Mouse (Mus musculus) thymus, adult 2 months (tissue): ENCODE measurements around the gene Sdccag8. TPM values are rescaled to one million over a fixed set of nuclear protein-coding genes. Genes with fewer than 3 reads are reported as not detected.

Experiments
- DNase-seq: peaks from one replicate; pipeline ENCODE4 v3.0.0; 2021
- H3K27ac ChIP-seq: fragments of 200-500 bp; 2 replicates; pipeline ENCODE4 v1.5.1; 2012; ENCODE audit warnings: low read length, control low read depth; ENCODE audit not compliant: control insufficient read depth, insufficient read depth
- H3K27me3 ChIP-seq: fragments of 200-500 bp; 2 replicates; pipeline ENCODE4 v1.6.1; 2012; ENCODE audit warnings: mild to moderate bottlenecking, low read length, moderate library complexity, mixed read lengths; ENCODE audit not compliant: control insufficient read depth, insufficient read depth
- H3K36me3 ChIP-seq: fragments of 200-500 bp; 2 replicates; pipeline ENCODE4 v1.6.1; 2012; ENCODE audit warnings: mild to moderate bottlenecking, low read length, moderate library complexity; ENCODE audit not compliant: control insufficient read depth, insufficient read depth
- H3K4me1 ChIP-seq: fragments of 200-500 bp; replicated peaks from 2 replicates; pipeline ENCODE4 v1.6.1; 2012; ENCODE audit warnings: low read length; ENCODE audit not compliant: control insufficient read depth, insufficient read depth
- H3K4me3 ChIP-seq: fragments of 200-500 bp; 2 replicates; pipeline ENCODE4 v1.5.1; 2012; ENCODE audit warnings: mild to moderate bottlenecking, low read length, control low read depth, moderate library complexity; ENCODE audit not compliant: control insufficient read depth, insufficient read depth
- CTCF ChIP-seq: fragments of 200-500 bp; IDR thresholded peaks from 2 replicates; pipeline ENCODE4 v1.5.1; 2012; ENCODE audit warnings: mild to moderate bottlenecking, control low read depth, low read length, moderate library complexity, borderline replicate concordance; ENCODE audit not compliant: control insufficient read depth, poor library complexity, insufficient read depth; ENCODE audit errors: extremely low read depth
- POLR2A ChIP-seq: fragments of 200-500 bp; IDR thresholded peaks from 2 replicates; pipeline ENCODE4 v1.6.1; 2012; ENCODE audit warnings: mild to moderate bottlenecking, low read length, control low read depth, moderate library complexity; ENCODE audit not compliant: control insufficient read depth, poor library complexity, insufficient read depth; ENCODE audit errors: extremely low read depth
- WGBS: fragments of 180-500 bp; shearing (Covaris S2); methylation state at CpG from one replicate; pipeline ENCODE4 v1.1.7; 2018; 5-methylcytosine and 5-hydroxymethylcytosine counted together
- polyA plus RNA-seq: library from polyadenylated mRNA; depleted of rRNA; stranded (reverse); fragments of >200 nt; gene quantifications from 2 replicates; pipeline ENCODE4 v1.2.3, GENCODE M21; 2012

Gene Sdccag8
- polyA plus RNA-seq, 1 experiment, result 6.2 TPM

- Histone ChIP-seq H3K36me3 (no peaks in the 10 kb centered on the region), H3K27ac (no peak overlapping the region), H3K27me3 (no peaks in the 10 kb centered on the region), H3K4me3 (no peak overlapping the region), H3K4me1 (no peaks in the 10 kb centered on the region)
- 92% methylated on average over 4 of the region's 4 CpGs for WGBS
- TF ChIP-seq POLR2A, result no peak
- DNase-seq, result no peak
Measured at GRCm38 (mm10) chr1:177040058-177040457, 225.6 kb downstream of the Sdccag8 start.

- no peaks in the 10 kb centered on the region for H3K36me3 ChIP-seq
- H3K4me3 ChIP-seq, result no peak overlapping the region
- TF ChIP-seq CTCF (no peak), POLR2A (no peak)
- no peaks in the 10 kb centered on the region for H3K4me1 ChIP-seq
- no peaks in the 10 kb centered on the region for H3K27me3 ChIP-seq
- DNase-seq, result no peak
- H3K27ac ChIP-seq, result no peak overlapping the region
Measured at GRCm38 (mm10) chr1:177045885-177046284, 231.4 kb downstream of the Sdccag8 start.

GRCm38 (mm10) chr1:177046963-177047362 is 232.5 kb downstream of the Sdccag8 start:
- Histone ChIP-seq H3K27me3 (no peaks in the 10 kb centered on the region), H3K36me3 (no peaks in the 10 kb centered on the region), H3K27ac (no peak overlapping the region), H3K4me3 (no peak overlapping the region), H3K4me1 (no peaks in the 10 kb centered on the region; the same call in 1 of the 2 replicates)
- no peak for TF ChIP-seq CTCF
- TF ChIP-seq POLR2A, result no peak
- 92% methylated on average over 2 of the region's 2 CpGs for WGBS
- no peak for DNase-seq

GRCm38 (mm10) chr1:177048773-177049172 is 234.3 kb downstream of the Sdccag8 start:
- WGBS, result 99% methylated on average over 2 of the region's 2 CpGs
- Histone ChIP-seq H3K27me3 (no peaks in the 10 kb centered on the region), H3K36me3 (no peaks in the 10 kb centered on the region), H3K27ac (no peak overlapping the region), H3K4me1 (no peaks in the 10 kb centered on the region; the same call in 1 of the 2 replicates), H3K4me3 (no peak overlapping the region)
- no peak for TF ChIP-seq POLR2A
- TF ChIP-seq CTCF, result no peak
- DNase-seq, result no peak

- no peaks in the 10 kb centered on the region; the same call in 1 of the 2 replicates for H3K4me1 ChIP-seq
- no peaks in the 10 kb centered on the region for H3K36me3 ChIP-seq
- H3K27me3 ChIP-seq, result no peaks in the 10 kb centered on the region
- H3K27ac ChIP-seq, result no peak overlapping the region
- 77% methylated on average over 11 of the region's 11 CpGs for WGBS
- no peak overlapping the region for H3K4me3 ChIP-seq
- no peak for DNase-seq
- TF ChIP-seq CTCF (no peak), POLR2A (no peak)
Measured at GRCm38 (mm10) chr1:177051366-177051963, 237.0 kb downstream of the Sdccag8 start.

GRCm38 (mm10) chr1:177054891-177055290 is 240.4 kb downstream of the Sdccag8 start:
- no peak overlapping the region for H3K27ac ChIP-seq
- H3K27me3 ChIP-seq, result no peaks in the 10 kb centered on the region
- H3K4me3 ChIP-seq, result no peak overlapping the region
- TF ChIP-seq POLR2A (no peak), CTCF (no peak)
- WGBS, result 73% methylated on average over 2 of the region's 2 CpGs
- DNase-seq, result no peak
- no peaks in the 10 kb centered on the region for H3K36me3 ChIP-seq
- H3K4me1 ChIP-seq, result no peaks in the 10 kb centered on the region; the same call in 1 of the 2 replicates

- no peak for TF ChIP-seq POLR2A
- TF ChIP-seq CTCF, result no peak
- DNase-seq, result no peak
- Histone ChIP-seq H3K4me1 (no peaks in the 10 kb centered on the region), H3K4me3 (no peak overlapping the region), H3K36me3 (no peaks in the 10 kb centered on the region), H3K27ac (no peak overlapping the region), H3K27me3 (no peaks in the 10 kb centered on the region)
- WGBS, result 93% methylated on average over 2 of the region's 2 CpGs
Measured at GRCm38 (mm10) chr1:177061761-177062160, 247.3 kb downstream of the Sdccag8 start.
